Mouse (Mus musculus) heart, embryonic 16.5 days (tissue): ENCODE data around the gene March5. TPM values are rescaled to one million over a fixed set of nuclear protein-coding genes. Genes with fewer than 3 reads are reported as not detected.

Experiments
- polyA plus RNA-seq: library from polyadenylated mRNA; unstranded; fragments of >200 nt; fragmentation: Nextera tagmentation; extraction: Ambion mirVana; gene quantifications from 2 replicates; pipeline ENCODE4 v1.2.1, GENCODE M21; 2015

March5 gene
- polyA plus RNA-seq, 1 experiment from 2014 or later: 77.0 TPM

Other genes with a start within 250 kb of the March5 start
- 7.4 and 8.2 TPM in 2 replicates for gene Cpeb3, start 1.1 kb downstream of the March5 start, polyA plus RNA-seq
- gene Ide, start 130.3 kb downstream of the March5 start, polyA plus RNA-seq: 81.9 and 85.6 TPM in 2 replicates
- 43.7 and 51.5 TPM in 2 replicates for gene Kif11, start 168.9 kb downstream of the March5 start, polyA plus RNA-seq
- gene Hhex, start 227.3 kb downstream of the March5 start, polyA plus RNA-seq: 13.0 and 13.1 TPM in 2 replicates